Mouse (Mus musculus): ENCODE measurements around the gene Gm9887. TPM values are rescaled to one million over a fixed set of nuclear protein-coding genes. Genes with fewer than 3 reads are reported as not detected.

The Gm9887 gene
- polyA plus RNA-seq, 2 experiments = 0.53 to 1.4 TPM

DNA sequence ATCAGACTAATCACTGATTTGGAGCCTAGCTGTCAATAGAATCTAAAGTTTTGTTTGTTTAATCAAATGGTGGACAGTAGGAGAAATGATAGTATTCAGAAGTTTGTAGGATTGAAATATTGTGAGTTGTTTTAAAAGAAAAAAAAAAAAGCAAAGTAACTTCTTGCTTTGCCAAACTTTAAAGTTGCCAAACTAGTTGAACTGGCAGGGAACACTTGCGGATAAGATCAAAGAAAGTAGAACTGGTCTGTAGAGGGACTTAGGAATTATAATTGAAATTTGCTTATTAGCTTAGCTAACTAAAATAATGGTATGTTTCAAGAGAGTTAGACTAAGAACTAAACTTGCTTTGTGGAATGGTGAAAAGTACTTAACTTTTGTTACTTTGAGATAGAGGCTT, 4.9 kb upstream of the Gm9887 start:
- Histone ChIP-seq H3K9me3 (ENCODE audit: control insufficient read depth, low read length) (no peaks in the 10 kb centered on the region), H3K4me2 (replicated peaks; ENCODE audit: low read depth, low read length, severe bottlenecking) (no peak overlapping the region), H3K4me1 (ENCODE audit: control insufficient read depth, insufficient read depth, low read length) (peaks cover 17% of the 10 kb centered on the region), H3K27ac (replicated peaks; ENCODE audit: low read depth, low read length) (no peak overlapping the region), H3K36me3 (ENCODE audit: control insufficient read depth, insufficient read depth, low read length) (peaks cover 23% of the 10 kb centered on the region), H3K9ac (ENCODE audit: low read depth, low read length, severe bottlenecking) (no peak overlapping the region), H3K27me3 (ENCODE audit: control insufficient read depth, insufficient read depth, low read length) (no peaks in the 10 kb centered on the region), H3K4me3 (replicated peaks; ENCODE audit: low read length) (no peak overlapping the region)
- TF ChIP-seq POLR2A (IDR thresholded peaks at IDR 0.05; ENCODE audit: borderline replicate concordance, extremely low read depth, insufficient read depth, insufficient read length) = no peak
- DNase-seq (ENCODE audit: low spot score) (no peak), ATAC-seq (ENCODE audit: low FRiP score, low read depth) (no peak)
- 84% methylated on average over 1 of the region's 1 CpGs for WGBS

DNA sequence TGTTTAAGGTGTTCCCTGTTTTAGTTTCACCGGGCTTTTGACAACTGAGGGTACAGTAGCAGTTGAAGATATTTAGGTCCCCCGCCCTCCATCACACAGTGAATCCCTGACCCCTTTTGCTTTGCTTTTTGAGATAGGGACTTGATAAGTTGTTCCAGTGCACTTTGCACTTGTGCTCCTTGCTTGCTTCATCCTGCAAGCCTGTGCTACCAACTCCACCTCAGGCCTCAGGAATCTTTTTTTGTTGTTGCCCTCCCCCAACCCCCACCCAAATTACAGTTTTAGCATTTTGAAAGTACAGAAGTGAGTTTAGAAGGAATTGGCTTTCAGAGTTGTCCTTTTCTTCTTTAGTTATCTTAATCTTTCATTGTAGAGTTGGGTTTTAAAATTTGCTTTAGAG, 3.9 kb upstream of the Gm9887 start:
- Histone ChIP-seq H3K27ac (replicated peaks; ENCODE audit: low read depth, low read length) (no peak overlapping the region), H3K27me3 (ENCODE audit: control insufficient read depth, insufficient read depth, low read length) (no peaks in the 10 kb centered on the region), H3K4me1 (ENCODE audit: control insufficient read depth, insufficient read depth, low read length) (peaks cover 18% of the 10 kb centered on the region), H3K4me3 (replicated peaks; ENCODE audit: low read length) (no peak overlapping the region), H3K9me3 (ENCODE audit: control insufficient read depth, low read length) (no peaks in the 10 kb centered on the region), H3K4me2 (replicated peaks; ENCODE audit: low read depth, low read length, severe bottlenecking) (no peak overlapping the region; the same call in 1 of the 2 replicates), H3K9ac (ENCODE audit: low read depth, low read length, severe bottlenecking) (no peak overlapping the region), H3K36me3 (ENCODE audit: control insufficient read depth, insufficient read depth, low read length) (peaks cover 23% of the 10 kb centered on the region)
- no peak for ATAC-seq (ENCODE audit: low FRiP score, low read depth)
- WGBS = 95% methylated on average over 2 of the region's 2 CpGs
- DNase-seq (ENCODE audit: low spot score) = no peak
- TF ChIP-seq POLR2A (IDR thresholded peaks at IDR 0.05; ENCODE audit: borderline replicate concordance, extremely low read depth, insufficient read depth, insufficient read length) = no peak

DNA sequence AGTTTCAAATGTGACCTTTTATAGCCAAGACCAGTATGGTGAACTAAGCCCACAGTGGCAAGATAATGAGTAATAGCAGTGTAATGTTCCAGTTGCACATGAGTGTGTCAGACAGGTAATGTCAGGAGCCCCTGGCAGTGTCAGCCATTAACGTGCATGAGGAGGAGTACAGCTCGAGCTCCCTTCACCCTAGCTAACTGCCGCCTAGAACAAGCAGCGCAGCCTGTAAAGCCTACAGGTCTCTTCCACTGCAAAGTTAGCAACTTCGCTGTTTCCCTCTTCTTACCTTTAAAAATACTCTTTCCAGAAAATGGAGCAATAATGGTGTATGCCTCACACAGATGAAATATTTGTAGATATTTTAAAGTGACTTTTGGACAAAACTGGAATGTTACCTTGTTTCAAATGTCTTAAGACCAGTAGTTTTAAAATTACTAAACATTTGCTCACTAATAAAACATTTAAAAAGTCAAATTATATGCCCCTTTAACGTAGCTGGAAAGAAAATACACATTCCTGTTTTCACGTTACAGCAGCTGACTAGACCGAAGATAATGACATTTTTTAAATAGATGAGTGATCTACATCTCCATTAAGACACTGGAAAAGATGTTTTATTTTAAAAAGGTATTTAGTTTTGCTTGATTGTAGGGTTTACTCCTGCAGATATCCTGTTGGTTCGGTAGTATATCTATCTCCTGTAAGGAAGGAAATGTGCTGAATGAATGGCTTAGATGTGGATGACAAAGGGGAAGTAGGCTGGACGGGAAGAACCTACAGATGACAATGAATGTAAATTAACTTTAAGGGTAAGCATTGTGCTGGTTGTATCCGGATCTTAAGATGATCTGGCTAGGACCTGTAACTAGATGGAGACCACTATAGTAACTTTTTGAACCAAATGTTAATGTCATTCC, 1.9 kb upstream of the Gm9887 start:
- Histone ChIP-seq H3K9ac (ENCODE audit: low read depth, low read length, severe bottlenecking) (peak overlapping the region; percentile 95), H3K4me3 (replicated peaks; ENCODE audit: low read length) (peak overlapping the region; percentile 100), H3K9me3 (ENCODE audit: control insufficient read depth, low read length) (no peaks in the 10 kb centered on the region), H3K27me3 (ENCODE audit: control insufficient read depth, insufficient read depth, low read length) (no peaks in the 10 kb centered on the region), H3K36me3 (ENCODE audit: control insufficient read depth, insufficient read depth, low read length) (peaks cover 23% of the 10 kb centered on the region), H3K4me2 (replicated peaks; ENCODE audit: low read depth, low read length, severe bottlenecking) (peak overlapping the region; percentile 92), H3K4me1 (ENCODE audit: control insufficient read depth, insufficient read depth, low read length) (peaks cover 24% of the 10 kb centered on the region), H3K27ac (replicated peaks; ENCODE audit: low read depth, low read length) (no peak overlapping the region)
- ATAC-seq (ENCODE audit: low FRiP score, low read depth) = no peak
- TF ChIP-seq POLR2A (IDR thresholded peaks at IDR 0.05; ENCODE audit: borderline replicate concordance, extremely low read depth, insufficient read depth, insufficient read length) = no peak
- 45% methylated on average over 11 of the region's 11 CpGs for WGBS
- no peak for DNase-seq (ENCODE audit: low spot score)

DNA sequence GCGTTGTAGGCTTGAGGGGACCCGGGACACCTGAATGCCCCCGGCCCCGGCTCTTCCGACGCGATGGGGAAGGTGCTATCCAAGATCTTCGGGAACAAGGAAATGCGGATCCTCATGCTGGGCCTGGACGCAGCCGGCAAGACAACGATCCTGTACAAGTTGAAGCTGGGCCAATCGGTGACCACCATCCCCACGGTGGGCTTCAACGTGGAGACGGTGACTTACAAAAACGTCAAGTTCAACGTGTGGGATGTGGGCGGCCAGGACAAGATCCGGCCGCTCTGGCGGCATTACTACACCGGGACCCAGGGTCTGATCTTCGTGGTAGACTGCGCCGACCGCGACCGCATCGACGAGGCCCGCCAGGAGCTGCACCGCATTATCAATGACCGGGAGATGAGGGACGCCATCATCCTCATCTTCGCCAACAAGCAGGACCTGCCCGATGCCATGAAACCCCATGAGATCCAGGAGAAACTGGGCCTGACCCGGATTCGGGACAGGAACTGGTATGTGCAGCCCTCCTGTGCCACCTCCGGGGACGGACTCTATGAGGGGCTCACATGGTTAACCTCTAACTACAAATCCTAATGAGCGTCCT, 573 bp upstream of the Gm9887 start:
- peak overlapping the region; percentile 92 for H3K4me2 ChIP-seq (replicated peaks; ENCODE audit: low read depth, low read length, severe bottlenecking)
- H3K9ac ChIP-seq (ENCODE audit: low read depth, low read length, severe bottlenecking) = peak overlapping the region; percentile 95
- no peaks in the 10 kb centered on the region for H3K9me3 ChIP-seq (ENCODE audit: control insufficient read depth, low read length)
- no peaks in the 10 kb centered on the region for H3K27me3 ChIP-seq (ENCODE audit: control insufficient read depth, insufficient read depth, low read length)
- H3K36me3 ChIP-seq (ENCODE audit: control insufficient read depth, insufficient read depth, low read length) = peaks cover 23% of the 10 kb centered on the region
- peak overlapping the region; percentile 97 for H3K27ac ChIP-seq (replicated peaks; ENCODE audit: low read depth, low read length)
- ATAC-seq (ENCODE audit: low FRiP score, low read depth) = no peak
- TF ChIP-seq POLR2A (IDR thresholded peaks at IDR 0.05; ENCODE audit: borderline replicate concordance, extremely low read depth, insufficient read depth, insufficient read length) = no peak
- peak overlapping the region; percentile 100 for H3K4me3 ChIP-seq (replicated peaks; ENCODE audit: low read length)
- H3K4me1 ChIP-seq (ENCODE audit: control insufficient read depth, insufficient read depth, low read length) = peaks cover 24% of the 10 kb centered on the region
- WGBS = 5% methylated on average over 42 of the region's 42 CpGs
- no peak for DNase-seq (ENCODE audit: low spot score)

DNA sequence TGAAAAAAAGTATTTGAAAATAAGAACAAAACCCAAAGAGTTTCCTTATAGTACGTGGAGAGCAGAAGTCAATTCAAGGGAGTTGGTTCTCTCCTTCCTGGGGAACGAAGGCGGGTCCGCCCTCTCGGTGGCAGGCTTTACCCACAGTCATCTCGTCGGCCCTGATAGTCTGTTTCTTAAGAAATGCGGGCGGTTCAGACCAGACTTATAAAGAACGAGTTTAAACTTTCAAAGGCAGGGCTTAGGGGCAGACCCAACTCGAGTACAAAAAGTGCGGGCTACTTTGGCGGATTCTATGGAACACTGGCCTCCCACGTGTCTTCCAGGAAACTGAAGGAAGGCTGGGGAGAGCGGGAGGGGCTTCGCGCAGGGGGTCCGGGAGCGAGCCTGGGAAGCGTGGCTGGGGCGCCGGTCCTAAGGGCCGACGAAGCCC, 821 bp downstream of the Gm9887 start:
- DNase-seq (ENCODE audit: low spot score) (peak; percentile 85), ATAC-seq (ENCODE audit: low FRiP score, low read depth) (peak; percentile 86)
- TF ChIP-seq POLR2A (IDR thresholded peaks at IDR 0.05; ENCODE audit: borderline replicate concordance, extremely low read depth, insufficient read depth, insufficient read length) = peak; percentile 55; the same call in 1 of the 2 replicates
- Histone ChIP-seq H3K9ac (ENCODE audit: low read depth, low read length, severe bottlenecking) (peak overlapping the region; percentile 95), H3K27me3 (ENCODE audit: control insufficient read depth, insufficient read depth, low read length) (no peaks in the 10 kb centered on the region), H3K4me2 (replicated peaks; ENCODE audit: low read depth, low read length, severe bottlenecking) (peak overlapping the region; percentile 92), H3K9me3 (ENCODE audit: control insufficient read depth, low read length) (no peaks in the 10 kb centered on the region), H3K36me3 (ENCODE audit: control insufficient read depth, insufficient read depth, low read length) (peaks cover 19% of the 10 kb centered on the region), H3K27ac (replicated peaks; ENCODE audit: low read depth, low read length) (peak overlapping the region; percentile 97), H3K4me3 (replicated peaks; ENCODE audit: low read length) (peak overlapping the region; percentile 100), H3K4me1 (ENCODE audit: control insufficient read depth, insufficient read depth, low read length) (peaks cover 24% of the 10 kb centered on the region)
- under 1% methylated on average over 21 of the region's 24 CpGs for WGBS
